Mouse (Mus musculus) ovary, adult 10 weeks (tissue): ENCODE results near the gene Bcor. TPM values are rescaled to one million over a fixed set of nuclear protein-coding genes. Genes with fewer than 3 reads are reported as not detected.

Experiments
- polyA plus RNA-seq: library from polyadenylated mRNA; stranded (reverse); fragments of 350-450 nt; fragmentation: Illumina TruSeq; extraction: RNeasy Lipid Tissue Mini Kit (QIAGEN cat#74804); gene quantifications from one replicate; pipeline ENCODE4 v1.2.3, GENCODE M21; 2014

Gene Bcor
- polyA plus RNA-seq, result 9.6 TPM

GRCm38 (mm10) chrX:12159981-12160656 is at the start of gene Bcor:
TSS of gene Bcor (minus strand) at chrX:12160355.

